Mouse (Mus musculus) ES-Bruce4 (cell line): Measurements from ENCODE around the gene Peli2.

ENCODE experiments used
- CTCF ChIP-seq: IDR thresholded peaks from one replicate; pipeline ENCODE4 v1.8.1; 2011; ENCODE audit warnings: low read depth, low read length
- POLR2A ChIP-seq: IDR thresholded peaks from one replicate; pipeline ENCODE4 v1.8.1; 2011; ENCODE audit warnings: low read length; ENCODE audit not compliant: insufficient read depth

GRCm38 (mm10) chr14:48251381-48251979, 130.9 kb downstream of the Peli2 start:
- no peak for TF ChIP-seq CTCF
- TF ChIP-seq POLR2A = no peak
